In the genomic region with DNA sequence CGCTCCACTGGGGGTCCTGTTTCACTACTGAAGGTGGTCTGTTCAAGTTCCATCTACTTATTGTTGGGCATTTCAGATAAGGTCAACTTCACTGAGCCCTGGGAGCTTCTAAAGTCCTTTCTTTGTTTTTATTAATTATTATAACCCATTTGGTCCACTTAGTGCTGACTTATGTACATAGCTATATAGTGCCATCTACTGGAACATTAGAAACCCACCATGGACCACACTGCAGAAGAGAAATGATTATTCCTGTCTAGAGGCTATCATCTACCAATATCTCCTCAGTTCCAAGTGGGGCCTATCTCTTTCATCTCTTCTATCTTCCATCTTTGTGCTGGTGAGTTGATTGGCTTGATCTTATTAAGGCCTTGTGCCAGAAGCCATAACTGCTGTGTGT, we compare ENCODE assay signal across 17 mouse cellular contexts.
A peak's percentile ranks its signal among the peaks of the same experiment; 100 is the strongest.
DNase-seq lines count a peak whose midpoint lies in the region; ATAC-seq and TF ChIP-seq lines count a peak whose summit lies in the region.
"Had no signal": no experiment of that assay in that cellular context is flagged by ENCODE, and none has a peak within 500 bp of the region (broad histone marks: within the 10 kb centered on the region; RNA-seq: fewer than 3 reads in every experiment).

No protein-coding gene starts in this region.

- H3K4me3 ChIP-seq in heart, postnatal 0 days (ENCODE audit: low read depth, low read length) = no peak overlapping the region
- no peak overlapping the region for H3K4me3 ChIP-seq in heart, embryonic 12.5 days
- no peak overlapping the region for H3K4me3 ChIP-seq in left cerebral cortex, adult 2 months
- H3K4me3 ChIP-seq: limb, embryonic 15.5 days; midbrain, embryonic 15.5 days had no signal

- no peaks in the 10 kb centered on the region for H3K9me3 ChIP-seq in heart, postnatal 0 days (replicated peaks; ENCODE audit: control insufficient read depth, low read length)
- H3K9me3 ChIP-seq in heart, embryonic 12.5 days (replicated peaks) = no peaks in the 10 kb centered on the region
- H3K9me3 ChIP-seq: limb, embryonic 15.5 days; midbrain, embryonic 15.5 days had no signal

- no peak for TF ChIP-seq EP300 in heart, postnatal 0 days (IDR thresholded peaks at IDR 0.05; ENCODE audit: low read depth)

- H3K4me1 ChIP-seq in heart, postnatal 0 days (ENCODE audit: control insufficient read depth, insufficient read depth) = no peaks in the 10 kb centered on the region
- H3K4me1 ChIP-seq in heart, embryonic 12.5 days (replicated peaks) = no peaks in the 10 kb centered on the region
- H3K4me1 ChIP-seq: limb, embryonic 15.5 days; midbrain, embryonic 15.5 days had no signal

- no peaks in the 10 kb centered on the region for H3K36me3 ChIP-seq in heart, postnatal 0 days (replicated peaks; ENCODE audit: control insufficient read depth, insufficient read depth, low read length)
- no peaks in the 10 kb centered on the region for H3K36me3 ChIP-seq in heart, embryonic 12.5 days
- H3K36me3 ChIP-seq: limb, embryonic 15.5 days; midbrain, embryonic 15.5 days had no signal

- no peak overlapping the region for H3K27ac ChIP-seq in heart, postnatal 0 days (ENCODE audit: low read depth)
- H3K27ac ChIP-seq in heart, embryonic 12.5 days (ENCODE audit: poor library complexity, severe bottlenecking) = no peak overlapping the region
- no peak overlapping the region for H3K27ac ChIP-seq in left cerebral cortex, adult 2 months
- H3K27ac ChIP-seq: limb, embryonic 15.5 days; macrophage; midbrain, embryonic 15.5 days had no signal

- intact Hi-C loops in left cerebral cortex, adult 2 months (cut with DNase I) = no loop called here
- intact Hi-C loops in left cerebral cortex, postnatal 14 days (cut with DNase I) = no loop called here

- H3K27me3 ChIP-seq in heart, postnatal 0 days (ENCODE audit: control insufficient read depth, insufficient read depth, low read length) = no peaks in the 10 kb centered on the region
- H3K27me3 ChIP-seq in heart, embryonic 12.5 days (replicated peaks) = no peaks in the 10 kb centered on the region
- H3K27me3 ChIP-seq: limb, embryonic 15.5 days; midbrain, embryonic 15.5 days had no signal

- 87% methylated on average over 1 of the region's 1 CpGs for WGBS in heart, postnatal 0 days
- 97% methylated on average over 1 of the region's 1 CpGs for WGBS in heart, embryonic 12.5 days

- no peak overlapping the region for H3K9ac ChIP-seq in heart, postnatal 0 days (replicated peaks; ENCODE audit: low read depth, low read length)
- no peak overlapping the region for H3K9ac ChIP-seq in heart, embryonic 12.5 days
- H3K9ac ChIP-seq: limb, embryonic 15.5 days; liver, postnatal 0 days; midbrain, embryonic 15.5 days had no signal

- TF ChIP-seq CTCF in heart, postnatal 0 days (IDR thresholded peaks at IDR 0.05; ENCODE audit: low read depth) = peak; percentile 27
- peak; percentile 39 for TF ChIP-seq CTCF in left cerebral cortex, adult 2 months (IDR thresholded peaks at IDR 0.05)

- DNase-seq in heart, postnatal 0 days (ENCODE audit: low spot score) = no peak
- DNase-seq in left cerebral cortex, adult 2 months (ENCODE audit: extremely low spot score in 1 of 2, low spot score in 2 of 2) = no peak
- DNase-seq in left cerebral cortex, postnatal 14 days (ENCODE audit: low spot score in 2 of 2) = no peak
- DNase-seq in brain, adult 2 months (ENCODE audit: low read depth, low spot score) = peak; percentile 16
- peak; percentile 13 for DNase-seq in retina, postnatal 1 day
- no peak for DNase-seq in left cerebral cortex, adult 9 months (ENCODE audit: low spot score in 2 of 2)
- DNase-seq: adrenal gland, postnatal 36 days; cerebellum, postnatal 36 days; liver, postnatal 0 days; thymus, adult 2 months had no signal

- no peak overlapping the region for H3K4me2 ChIP-seq in heart, postnatal 0 days (ENCODE audit: low read depth, low read length)
- no peak overlapping the region for H3K4me2 ChIP-seq in heart, embryonic 12.5 days
- H3K4me2 ChIP-seq: heart, embryonic 11.5 days; limb, embryonic 15.5 days; midbrain, embryonic 15.5 days had no signal

- no peak for ATAC-seq in heart, postnatal 0 days (ENCODE audit: insufficient read depth, low read depth)
- no peak for ATAC-seq in heart, embryonic 12.5 days (ENCODE audit: insufficient number of reproducible peaks, low FRiP score)
- ATAC-seq in inflammation-experienced regulatory T-cells, adult 6 months = no peak
- ATAC-seq: activated CD4-positive, CD25-positive, alpha-beta regulatory T cell, adult 4 months; liver, postnatal 0 days; midbrain, embryonic 15.5 days had no signal

Comparison
In these comparisons a context has a peak if more than half of its experiments do, and no peak if none do; other contexts are left out.
1. DNase-seq: peak in brain, adult 2 months (single experiment) and retina, postnatal 1 day (single experiment); none in heart, postnatal 0 days (single experiment), left cerebral cortex, adult 2 months (0 of 2), left cerebral cortex, postnatal 14 days (0 of 2) and left cerebral cortex, adult 9 months (0 of 2).